20 mouse cellular contexts compared by ENCODE assay signal in genomic region chr9:32450161-32450560, GRCm38 (mm10).
DNase-seq lines count a peak whose midpoint lies in the region; ATAC-seq and TF ChIP-seq lines count a peak whose summit lies in the region.
"Had no signal": no experiment of that assay in that cellular context is flagged by ENCODE, and none has a peak within 500 bp of the region (broad histone marks: within the 10 kb centered on the region; RNA-seq: fewer than 3 reads in every experiment).

No protein-coding gene starts in this region.

- H3K27ac ChIP-seq in hindbrain, embryonic 14.5 days = 0 out of 2 replicates have a peak overlapping the region, but pooled peaks have one; percentile 2
- H3K27ac ChIP-seq in hindbrain, postnatal 0 days = no peak overlapping the region
- H3K27ac ChIP-seq in forebrain, embryonic 14.5 days (ENCODE audit: low read depth, low read length) = peak overlapping the region; percentile 22; the same call in 1 of the 2 replicates
- H3K27ac ChIP-seq in midbrain, embryonic 14.5 days (replicated peaks; ENCODE audit: low read depth, low read length) = no peak overlapping the region
- H3K27ac ChIP-seq: intestine, embryonic 15.5 days; liver, embryonic 14.5 days; lung, embryonic 15.5 days; stomach, postnatal 0 days had no signal

- ATAC-seq in hindbrain, embryonic 14.5 days (ENCODE audit: low FRiP score) = no peak
- ATAC-seq in hindbrain, postnatal 0 days = no peak
- ATAC-seq in forebrain, embryonic 14.5 days = peak; percentile 66
- no peak; the same call in 1 of the 2 replicates for ATAC-seq in midbrain, embryonic 14.5 days (ENCODE audit: low FRiP score, low TSS enrichment)
- no peak for ATAC-seq in CD4-positive, CD25-positive, alpha-beta regulatory T cell, adult 4 months
- ATAC-seq: intestine, embryonic 15.5 days had no signal

- H3K9me3 ChIP-seq in hindbrain, embryonic 14.5 days (ENCODE audit: control insufficient read depth, low read length) = no peaks in the 10 kb centered on the region
- no peaks in the 10 kb centered on the region for H3K9me3 ChIP-seq in hindbrain, postnatal 0 days (ENCODE audit: low read length)
- no peaks in the 10 kb centered on the region for H3K9me3 ChIP-seq in forebrain, embryonic 14.5 days (replicated peaks; ENCODE audit: control insufficient read depth, low read length)
- no peaks in the 10 kb centered on the region for H3K9me3 ChIP-seq in midbrain, embryonic 14.5 days (ENCODE audit: control insufficient read depth, low read length)
- H3K9me3 ChIP-seq: intestine, embryonic 15.5 days; lung, embryonic 15.5 days had no signal

- DNase-seq in hindbrain, embryonic 14.5 days (ENCODE audit: low spot score) = no peak
- DNase-seq in hindbrain, postnatal 0 days (ENCODE audit: low spot score) = no peak
- DNase-seq in R1 (ENCODE audit: low read depth, low spot score) = peak; percentile 48
- peak; percentile 51 for DNase-seq in forebrain, embryonic 14.5 days (ENCODE audit: low spot score)
- peak; percentile 52 for DNase-seq in midbrain, embryonic 14.5 days
- no peak for DNase-seq in T-cell, adult 2 months (ENCODE audit: low spot score)
- DNase-seq in cerebellum, adult 9-10 months = no peak
- DNase-seq: adrenal gland, postnatal 36 days; cerebellum, adult 18-20 months; gastrocnemius, postnatal 10 days; heart, adult 18-20 months; heart, postnatal 36 days; lung, postnatal 4 days; retina, postnatal 1 day; thymus, postnatal 14 days had no signal

- 0 out of 2 replicates have a peak overlapping the region, but pooled peaks have one; percentile 24 for H3K9ac ChIP-seq in hindbrain, embryonic 14.5 days
- no peak overlapping the region for H3K9ac ChIP-seq in hindbrain, postnatal 0 days (replicated peaks; ENCODE audit: low read length)
- no peak overlapping the region for H3K9ac ChIP-seq in forebrain, embryonic 14.5 days (ENCODE audit: low read length)
- no peak overlapping the region for H3K9ac ChIP-seq in midbrain, embryonic 14.5 days (replicated peaks; ENCODE audit: low read length)
- H3K9ac ChIP-seq: intestine, embryonic 15.5 days; liver, embryonic 14.5 days; lung, embryonic 15.5 days had no signal

- no peaks in the 10 kb centered on the region for H3K36me3 ChIP-seq in hindbrain, embryonic 14.5 days (replicated peaks; ENCODE audit: control insufficient read depth, insufficient read depth)
- no peaks in the 10 kb centered on the region for H3K36me3 ChIP-seq in hindbrain, postnatal 0 days (ENCODE audit: insufficient read depth, low read length)
- H3K36me3 ChIP-seq in forebrain, embryonic 14.5 days (ENCODE audit: control insufficient read depth, insufficient read depth, low read length) = no peaks in the 10 kb centered on the region
- H3K36me3 ChIP-seq in midbrain, embryonic 14.5 days (ENCODE audit: control insufficient read depth, insufficient read depth, low read length) = no peaks in the 10 kb centered on the region
- H3K36me3 ChIP-seq: intestine, embryonic 15.5 days; lung, embryonic 15.5 days had no signal

- no peak overlapping the region for H3K4me3 ChIP-seq in hindbrain, embryonic 14.5 days (replicated peaks; ENCODE audit: low read length)
- no peak overlapping the region for H3K4me3 ChIP-seq in hindbrain, postnatal 0 days (ENCODE audit: low read length)
- no peak overlapping the region for H3K4me3 ChIP-seq in forebrain, embryonic 14.5 days (ENCODE audit: low read depth, low read length)
- no peak overlapping the region for H3K4me3 ChIP-seq in midbrain, embryonic 14.5 days (replicated peaks; ENCODE audit: low read depth, low read length)
- H3K4me3 ChIP-seq: intestine, embryonic 15.5 days; lung, embryonic 15.5 days had no signal

- WGBS in hindbrain, embryonic 14.5 days = 9% methylated on average over 7 of the region's 7 CpGs
- 18% methylated on average over 7 of the region's 7 CpGs for WGBS in hindbrain, postnatal 0 days
- 3% methylated on average over 7 of the region's 7 CpGs for WGBS in forebrain, embryonic 14.5 days
- 3% methylated on average over 7 of the region's 7 CpGs for WGBS in midbrain, embryonic 14.5 days

- no peak for TF ChIP-seq CTCF in hindbrain, postnatal 0 days (IDR thresholded peaks at IDR 0.05; ENCODE audit: low read depth)

- no peak overlapping the region for H3K4me2 ChIP-seq in hindbrain, embryonic 14.5 days (replicated peaks)
- H3K4me2 ChIP-seq in hindbrain, postnatal 0 days (ENCODE audit: low read depth, low read length) = no peak overlapping the region
- no peak overlapping the region for H3K4me2 ChIP-seq in forebrain, embryonic 14.5 days (ENCODE audit: low read length)
- no peak overlapping the region for H3K4me2 ChIP-seq in midbrain, embryonic 14.5 days (ENCODE audit: low read length)
- H3K4me2 ChIP-seq: intestine, embryonic 15.5 days; lung, embryonic 15.5 days had no signal

- H3K4me1 ChIP-seq in hindbrain, embryonic 14.5 days (replicated peaks; ENCODE audit: control insufficient read depth, insufficient read depth, low read length) = 0 out of 2 replicates have a peak, but pooled peaks cover 6% of the 10 kb centered on the region
- H3K4me1 ChIP-seq in hindbrain, postnatal 0 days (ENCODE audit: insufficient read depth, low read length) = 0 out of 2 replicates have a peak, but pooled peaks cover 5% of the 10 kb centered on the region
- H3K4me1 ChIP-seq in forebrain, embryonic 14.5 days (ENCODE audit: control insufficient read depth, insufficient read depth, low read length) = no peaks in the 10 kb centered on the region
- H3K4me1 ChIP-seq in midbrain, embryonic 14.5 days (ENCODE audit: control insufficient read depth, insufficient read depth, low read length) = no peaks in the 10 kb centered on the region
- H3K4me1 ChIP-seq: intestine, embryonic 15.5 days had no signal

- H3K27me3 ChIP-seq in hindbrain, embryonic 14.5 days (ENCODE audit: control insufficient read depth, insufficient read depth, low read length) = no peaks in the 10 kb centered on the region
- no peaks in the 10 kb centered on the region for H3K27me3 ChIP-seq in hindbrain, postnatal 0 days (ENCODE audit: insufficient read depth, low read length)
- H3K27me3 ChIP-seq in forebrain, embryonic 14.5 days (replicated peaks; ENCODE audit: control insufficient read depth, insufficient read depth, low read length) = no peaks in the 10 kb centered on the region
- H3K27me3 ChIP-seq in midbrain, embryonic 14.5 days (ENCODE audit: control insufficient read depth, insufficient read depth, low read length) = no peaks in the 10 kb centered on the region
- H3K27me3 ChIP-seq: intestine, embryonic 15.5 days; lung, embryonic 15.5 days had no signal

Comparison
In these comparisons a context has a peak if more than half of its experiments do, and no peak if none do; other contexts are left out.
1. H3K27ac ChIP-seq: peak in hindbrain, embryonic 14.5 days (single experiment) and forebrain, embryonic 14.5 days (single experiment); none in hindbrain, postnatal 0 days (single experiment) and midbrain, embryonic 14.5 days (single experiment).
2. DNase-seq: peak in R1 (single experiment), forebrain, embryonic 14.5 days (single experiment) and midbrain, embryonic 14.5 days (single experiment); none in hindbrain, embryonic 14.5 days (single experiment), hindbrain, postnatal 0 days (single experiment), T-cell, adult 2 months (single experiment) and cerebellum, adult 9-10 months (single experiment).